Mouse (Mus musculus): ENCODE measurements at regions not wholly inside any gene's neighbourhood (a gene's known extent, or its start where the extent isn't known, plus 50 kb on each side); places are given as distances from the start of the nearest gene placed in this dataset.

GRCm38 (mm10) chr17:94553400-94553799 is 196.4 kb downstream of the Mettl4 start:
- no peaks in the 10 kb centered on the region for H3K36me3 ChIP-seq (replicated peaks)
- DNase-seq (ENCODE audit: low spot score), result peak; percentile 23
- no peaks in the 10 kb centered on the region for H3K27me3 ChIP-seq (replicated peaks; ENCODE audit: low read depth, poor library complexity, severe bottlenecking)
- no peak overlapping the region for H3K27ac ChIP-seq (replicated peaks)
- no peaks in the 10 kb centered on the region for H3K9me3 ChIP-seq
- H3K4me3 ChIP-seq, result no peak overlapping the region
- H3K4me1 ChIP-seq, result no peaks in the 10 kb centered on the region
- WGBS, result 91% methylated on average over 2 of the region's 2 CpGs

GRCm38 (mm10) chr17:94528765-94529164 is 221.1 kb downstream of the Mettl4 start:
- no peak overlapping the region for H3K27ac ChIP-seq (replicated peaks)
- DNase-seq (ENCODE audit: low spot score), result no peak
- no peaks in the 10 kb centered on the region for H3K27me3 ChIP-seq (replicated peaks; ENCODE audit: low read depth, poor library complexity, severe bottlenecking)
- H3K9me3 ChIP-seq, result no peaks in the 10 kb centered on the region
- H3K4me3 ChIP-seq, result no peak overlapping the region
- 85% methylated on average over 2 of the region's 2 CpGs for WGBS
- H3K4me1 ChIP-seq, result no peaks in the 10 kb centered on the region
- H3K36me3 ChIP-seq (replicated peaks), result no peaks in the 10 kb centered on the region
